Mouse (Mus musculus): Measurements from ENCODE around the gene Smpd2. TPM values are rescaled to one million over a fixed set of nuclear protein-coding genes. Genes with fewer than 3 reads are reported as not detected.

The Smpd2 gene
- polyA plus RNA-seq, 1 experiment from 2014 or later = 40.7 TPM

- peak; percentile 59 for DNase-seq (ENCODE audit: low spot score)
Measured at GRCm38 (mm10) chr10:41500941-41501340, 10.8 kb upstream of the Smpd2 start.

DNA sequence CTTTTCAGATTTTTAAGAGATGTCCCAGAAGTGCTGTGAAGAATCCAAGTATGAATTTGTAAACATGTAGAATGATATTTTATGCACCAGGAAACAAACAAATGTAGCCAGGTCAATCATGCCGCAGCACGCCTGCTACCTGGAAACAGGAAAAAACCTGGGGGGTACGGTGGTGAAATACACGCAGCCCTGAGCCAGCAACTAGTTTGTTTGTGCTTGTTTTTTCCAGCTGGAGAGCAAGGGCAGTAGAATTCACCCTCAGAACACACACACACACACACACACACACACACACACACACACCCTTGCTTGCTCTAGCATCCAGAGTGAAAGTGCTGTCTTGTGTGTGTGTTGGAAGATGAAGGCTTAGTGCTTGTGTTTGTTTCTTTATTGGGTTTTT, 942 bp upstream of the Smpd2 start:
- H3K36me3 ChIP-seq (ENCODE audit: control insufficient read depth, insufficient read depth, low read length) = peaks cover 20% of the 10 kb centered on the region
- no peak overlapping the region for H3K9ac ChIP-seq (ENCODE audit: low read length)
- peak overlapping the region; percentile 98 for H3K4me2 ChIP-seq (ENCODE audit: low read length)
- H3K4me3 ChIP-seq (ENCODE audit: low read depth, low read length) = no peak overlapping the region
- no peaks in the 10 kb centered on the region for H3K9me3 ChIP-seq (replicated peaks; ENCODE audit: control insufficient read depth, low read length)
- WGBS = 48% methylated on average over 4 of the region's 4 CpGs
- no peaks in the 10 kb centered on the region for H3K27me3 ChIP-seq (replicated peaks; ENCODE audit: control insufficient read depth, insufficient read depth, low read length)
- H3K27ac ChIP-seq (ENCODE audit: low read depth, low read length) = no peak overlapping the region
- DNase-seq (ENCODE audit: low spot score) = no peak
- ATAC-seq = no peak
- H3K4me1 ChIP-seq (ENCODE audit: control insufficient read depth, insufficient read depth, low read length) = peaks cover 15% of the 10 kb centered on the region

More at GRCm38 (mm10) chr10:41500941-41501340, 10.8 kb upstream of the Smpd2 start:
- Histone ChIP-seq H3K27ac (ENCODE audit: low read depth, low read length) (no peak overlapping the region), H3K4me2 (ENCODE audit: low read length) (no peak overlapping the region), H3K4me1 (ENCODE audit: control insufficient read depth, insufficient read depth, low read length) (no peaks in the 10 kb centered on the region), H3K9ac (ENCODE audit: low read length) (no peak overlapping the region), H3K4me3 (ENCODE audit: low read depth, low read length) (no peak overlapping the region), H3K9me3 (replicated peaks; ENCODE audit: control insufficient read depth, low read length) (no peaks in the 10 kb centered on the region), H3K36me3 (ENCODE audit: control insufficient read depth, insufficient read depth, low read length) (no peaks in the 10 kb centered on the region), H3K27me3 (replicated peaks; ENCODE audit: control insufficient read depth, insufficient read depth, low read length) (no peaks in the 10 kb centered on the region)
- 52% methylated on average over 4 of the region's 4 CpGs for WGBS
- no peak for ATAC-seq

DNA sequence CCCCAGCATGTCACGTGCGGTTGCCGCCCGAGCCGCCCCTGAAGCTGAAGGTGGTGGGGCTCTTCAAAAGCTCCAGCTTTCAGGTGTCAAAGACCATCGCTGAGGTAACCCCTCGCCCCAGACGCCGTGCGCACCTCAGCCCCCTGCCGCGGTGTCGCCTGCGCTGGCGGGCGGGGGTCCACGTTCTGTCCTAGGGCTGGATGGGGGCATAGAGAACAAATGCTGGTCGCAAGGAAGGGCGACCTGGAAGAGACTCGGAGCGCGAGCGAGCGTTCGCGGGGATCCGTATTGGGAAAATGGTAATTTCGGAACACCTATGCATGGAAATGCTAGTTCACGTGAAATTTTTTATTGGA, 327 bp upstream of the Smpd2 start:
- peak overlapping the region; percentile 65 for H3K4me3 ChIP-seq (ENCODE audit: low read depth, low read length)
- peak overlapping the region; percentile 98 for H3K4me2 ChIP-seq (ENCODE audit: low read length)
- peaks cover 15% of the 10 kb centered on the region for H3K4me1 ChIP-seq (ENCODE audit: control insufficient read depth, insufficient read depth, low read length)
- WGBS = under 1% methylated on average over 29 of the region's 29 CpGs
- H3K27ac ChIP-seq (ENCODE audit: low read depth, low read length) = no peak overlapping the region; the same call in 1 of the 2 replicates
- DNase-seq (ENCODE audit: low spot score) = no peak
- peak overlapping the region; percentile 68 for H3K9ac ChIP-seq (ENCODE audit: low read length)
- H3K9me3 ChIP-seq (replicated peaks; ENCODE audit: control insufficient read depth, low read length) = no peaks in the 10 kb centered on the region
- H3K36me3 ChIP-seq (ENCODE audit: control insufficient read depth, insufficient read depth, low read length) = peaks cover 26% of the 10 kb centered on the region
- H3K27me3 ChIP-seq (replicated peaks; ENCODE audit: control insufficient read depth, insufficient read depth, low read length) = no peaks in the 10 kb centered on the region
- no peak for ATAC-seq

DNA sequence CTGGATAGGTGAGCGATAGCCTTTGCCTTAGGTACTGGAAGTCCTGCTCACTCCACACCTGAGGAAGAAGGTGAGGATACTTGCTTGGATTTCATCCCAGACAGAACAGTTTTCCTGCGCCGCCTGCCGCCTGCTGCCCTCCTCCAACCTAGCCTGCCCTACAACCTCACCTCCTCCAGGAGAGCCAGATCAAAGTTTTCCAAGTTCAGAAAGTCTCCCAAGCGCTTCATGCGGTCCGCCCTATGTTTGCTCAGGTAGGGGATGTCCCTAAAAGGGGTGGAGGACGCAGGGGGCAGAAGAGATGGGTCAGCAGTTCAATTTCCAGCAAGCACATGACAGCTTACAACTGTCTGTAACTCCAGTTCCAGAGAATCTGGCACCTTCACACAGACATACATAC, 875 bp downstream of the Smpd2 start:
- H3K9me3 ChIP-seq (replicated peaks; ENCODE audit: control insufficient read depth, low read length) = no peaks in the 10 kb centered on the region
- peak overlapping the region; percentile 65 for H3K4me3 ChIP-seq (ENCODE audit: low read depth, low read length)
- DNase-seq (ENCODE audit: low spot score) = no peak
- ATAC-seq = no peak
- no peak overlapping the region for H3K27ac ChIP-seq (ENCODE audit: low read depth, low read length)
- peak overlapping the region; percentile 68 for H3K9ac ChIP-seq (ENCODE audit: low read length)
- H3K27me3 ChIP-seq (replicated peaks; ENCODE audit: control insufficient read depth, insufficient read depth, low read length) = no peaks in the 10 kb centered on the region
- peaks cover 38% of the 10 kb centered on the region for H3K36me3 ChIP-seq (ENCODE audit: control insufficient read depth, insufficient read depth, low read length)
- peak overlapping the region; percentile 98 for H3K4me2 ChIP-seq (ENCODE audit: low read length)
- H3K4me1 ChIP-seq (ENCODE audit: control insufficient read depth, insufficient read depth, low read length) = peaks cover 15% of the 10 kb centered on the region
- WGBS = 32% methylated on average over 8 of the region's 8 CpGs

GRCm38 (mm10) chr10:41488877-41489276, 1.3 kb downstream of the Smpd2 start:
- Histone ChIP-seq H3K4me3 (ENCODE audit: low read depth, low read length) (peak overlapping the region; percentile 65), H3K9me3 (replicated peaks; ENCODE audit: control insufficient read depth, low read length) (no peaks in the 10 kb centered on the region), H3K36me3 (ENCODE audit: control insufficient read depth, insufficient read depth, low read length) (peaks cover 42% of the 10 kb centered on the region), H3K4me2 (ENCODE audit: low read length) (peak overlapping the region; percentile 98), H3K27ac (ENCODE audit: low read depth, low read length) (no peak overlapping the region), H3K27me3 (replicated peaks; ENCODE audit: control insufficient read depth, insufficient read depth, low read length) (no peaks in the 10 kb centered on the region), H3K9ac (ENCODE audit: low read length) (peak overlapping the region; percentile 68), H3K4me1 (ENCODE audit: control insufficient read depth, insufficient read depth, low read length) (peaks cover 15% of the 10 kb centered on the region)
- ATAC-seq = no peak
- WGBS = 49% methylated on average over 7 of the region's 7 CpGs
- no peak for DNase-seq (ENCODE audit: low spot score)

- no peak overlapping the region for H3K4me3 ChIP-seq (ENCODE audit: low read depth, low read length)
- H3K9me3 ChIP-seq (replicated peaks; ENCODE audit: control insufficient read depth, low read length) = no peaks in the 10 kb centered on the region
- DNase-seq (ENCODE audit: low spot score) = no peak
- no peak overlapping the region for H3K4me2 ChIP-seq (ENCODE audit: low read length)
- no peak overlapping the region for H3K27ac ChIP-seq (ENCODE audit: low read depth, low read length)
- H3K36me3 ChIP-seq (ENCODE audit: control insufficient read depth, insufficient read depth, low read length) = peaks cover 58% of the 10 kb centered on the region
- no peak for ATAC-seq
- 83% methylated on average over 14 of the region's 14 CpGs for WGBS
- no peaks in the 10 kb centered on the region for H3K27me3 ChIP-seq (replicated peaks; ENCODE audit: control insufficient read depth, insufficient read depth, low read length)
- H3K9ac ChIP-seq (ENCODE audit: low read length) = no peak overlapping the region
- H3K4me1 ChIP-seq (ENCODE audit: control insufficient read depth, insufficient read depth, low read length) = peaks cover 15% of the 10 kb centered on the region
Measured at GRCm38 (mm10) chr10:41486506-41487170, 3.5 kb downstream of the Smpd2 start.

GRCm38 (mm10) chr10:41485778-41486177, 4.4 kb downstream of the Smpd2 start:
- Histone ChIP-seq H3K4me1 (ENCODE audit: control insufficient read depth, insufficient read depth, low read length) (peaks cover 15% of the 10 kb centered on the region), H3K36me3 (ENCODE audit: control insufficient read depth, insufficient read depth, low read length) (peaks cover 64% of the 10 kb centered on the region), H3K4me3 (ENCODE audit: low read depth, low read length) (no peak overlapping the region), H3K27me3 (replicated peaks; ENCODE audit: control insufficient read depth, insufficient read depth, low read length) (no peaks in the 10 kb centered on the region), H3K9ac (ENCODE audit: low read length) (no peak overlapping the region), H3K27ac (ENCODE audit: low read depth, low read length) (no peak overlapping the region), H3K9me3 (replicated peaks; ENCODE audit: control insufficient read depth, low read length) (no peaks in the 10 kb centered on the region), H3K4me2 (ENCODE audit: low read length) (no peak overlapping the region)
- 94% methylated on average over 16 of the region's 16 CpGs for WGBS
- ATAC-seq (no peak), DNase-seq (ENCODE audit: low spot score) (no peak)

DNA sequence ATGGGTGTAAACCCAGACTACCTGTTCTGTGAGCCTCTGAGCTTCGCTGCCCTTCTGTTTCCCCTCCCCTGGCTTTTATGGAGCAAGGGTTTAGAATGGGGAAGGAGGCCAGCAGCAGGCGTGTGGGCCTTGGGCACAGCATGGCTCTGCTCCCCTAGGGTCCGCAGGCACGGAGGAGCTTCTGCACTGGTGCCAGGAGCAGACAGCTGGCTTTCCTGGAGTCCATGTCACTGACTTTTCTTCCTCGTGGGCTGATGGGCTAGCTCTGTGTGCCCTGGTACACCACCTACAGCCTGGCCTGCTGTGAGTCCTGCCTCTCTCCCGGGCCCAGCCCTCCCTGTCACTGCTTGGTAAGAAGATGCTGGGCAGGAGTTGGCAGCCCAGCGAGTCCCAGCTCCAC, 7.7 kb downstream of the Smpd2 start:
- ATAC-seq (no peak), DNase-seq (ENCODE audit: low spot score) (no peak)
- peaks cover 58% of the 10 kb centered on the region for H3K36me3 ChIP-seq (ENCODE audit: control insufficient read depth, insufficient read depth, low read length)
- WGBS = 90% methylated on average over 7 of the region's 7 CpGs
- H3K9me3 ChIP-seq (replicated peaks; ENCODE audit: control insufficient read depth, low read length) = no peaks in the 10 kb centered on the region
- H3K27ac ChIP-seq (ENCODE audit: low read depth, low read length) = no peak overlapping the region
- peaks cover 3% of the 10 kb centered on the region; the same call in 1 of the 2 replicates for H3K4me1 ChIP-seq (ENCODE audit: control insufficient read depth, insufficient read depth, low read length)
- H3K9ac ChIP-seq (ENCODE audit: low read length) = no peak overlapping the region
- no peak overlapping the region for H3K4me3 ChIP-seq (ENCODE audit: low read depth, low read length)
- H3K4me2 ChIP-seq (ENCODE audit: low read length) = no peak overlapping the region
- no peaks in the 10 kb centered on the region for H3K27me3 ChIP-seq (replicated peaks; ENCODE audit: control insufficient read depth, insufficient read depth, low read length)

GRCm38 (mm10) chr10:41480938-41481880, 9.0 kb downstream of the Smpd2 start:
- peaks cover 8% of the 10 kb centered on the region; the same call in 1 of the 2 replicates for H3K4me1 ChIP-seq (ENCODE audit: control insufficient read depth, insufficient read depth, low read length)
- no peak overlapping the region for H3K4me2 ChIP-seq (ENCODE audit: low read length)
- peaks cover 45% of the 10 kb centered on the region for H3K36me3 ChIP-seq (ENCODE audit: control insufficient read depth, insufficient read depth, low read length)
- no peaks in the 10 kb centered on the region for H3K27me3 ChIP-seq (replicated peaks; ENCODE audit: control insufficient read depth, insufficient read depth, low read length)
- 77% methylated on average over 33 of the region's 33 CpGs for WGBS
- no peak overlapping the region for H3K4me3 ChIP-seq (ENCODE audit: low read depth, low read length)
- no peak overlapping the region for H3K27ac ChIP-seq (ENCODE audit: low read depth, low read length)
- H3K9ac ChIP-seq (ENCODE audit: low read length) = no peak overlapping the region
- no peak for DNase-seq (ENCODE audit: low spot score)
- H3K9me3 ChIP-seq (replicated peaks; ENCODE audit: control insufficient read depth, low read length) = no peaks in the 10 kb centered on the region
- no peak for ATAC-seq
